Mouse (Mus musculus) myocyte (in vitro differentiated cells): ENCODE measurements around the gene A330070K13Rik. TPM values are rescaled to one million over a fixed set of nuclear protein-coding genes. Genes with fewer than 3 reads are reported as not detected.

Source experiments
- polyA plus RNA-seq: library from polyadenylated mRNA; unstranded; fragments of >200 nt; fragmentation: generic; extraction: Trizol; gene quantifications from one replicate; pipeline ENCODE4 v1.2.1, GENCODE M21; 2012; ENCODE audit warnings: missing spikeins

A330070K13Rik gene
- polyA plus RNA-seq, 1 experiment = not detected

Other genes with a start within 250 kb of the A330070K13Rik start
- gene Kctd7, start 239.8 kb downstream of the A330070K13Rik start, polyA plus RNA-seq = 4.5 TPM
- 18.8 TPM for gene Rabgef1, start 212.8 kb downstream of the A330070K13Rik start, polyA plus RNA-seq
- gene Tmem248, start 167.6 kb downstream of the A330070K13Rik start, polyA plus RNA-seq = 25.3 TPM
- 47.2 TPM for gene Sbds, start 129.1 kb downstream of the A330070K13Rik start, polyA plus RNA-seq
- 23.6 TPM for gene Tyw1, start 129.0 kb downstream of the A330070K13Rik start, polyA plus RNA-seq
- gene Caln1, start 15.2 kb downstream of the A330070K13Rik start, polyA plus RNA-seq = not detected